Mouse (Mus musculus) spleen, adult 2 months (tissue): ENCODE results near the gene Rab5b.

Experiments used
- CTCF ChIP-seq: fragments of 200-500 bp; IDR thresholded peaks from 2 replicates; pipeline ENCODE4 v1.5.1; 2011; ENCODE audit warnings: mild to moderate bottlenecking, inconsistent platforms; ENCODE audit not compliant: insufficient read depth, insufficient read length, insufficient replicate concordance; ENCODE audit errors: extremely low read depth
- POLR2A ChIP-seq: fragments of 200-500 bp; IDR thresholded peaks from 2 replicates; pipeline ENCODE4 v1.6.1; 2011; ENCODE audit warnings: low read depth, low read length, inconsistent platforms

GRCm38 (mm10) chr10:128637011-128637410 lies 59.1 kb downstream of the Rab5b start:
- TF ChIP-seq CTCF (no peak), POLR2A (no peak)
